Mouse (Mus musculus) heart, adult 10 weeks (tissue): ENCODE measurements around the gene Rhoj. TPM values are rescaled to one million over a fixed set of nuclear protein-coding genes. Genes with fewer than 3 reads are reported as not detected.

Experiments used
- polyA plus RNA-seq: library from polyadenylated mRNA; stranded (reverse); fragments of 350-450 nt; fragmentation: Illumina TruSeq; extraction: RNeasy Lipid Tissue Mini Kit (QIAGEN cat#74804); gene quantifications from one replicate; pipeline ENCODE4 v1.2.3, GENCODE M21; 2014; ENCODE audit warnings: low read depth, low replicate concordance

The Rhoj gene
- 37.2 TPM for polyA plus RNA-seq

GRCm38 (mm10) chr12:75307961-75308951 lies at the start of gene Rhoj:
Rhoj (plus strand) TSS chr12:75308322.

GRCm38 (mm10) chr12:75416681-75417080 lies 108.6 kb downstream of the Rhoj start, which contains the start of gene Gphb5:
Gphb5 (minus strand) TSS chr12:75416781.

Other genes with a start within 250 kb of the Rhoj start
- not detected for gene Kcnh5, start 131.0 kb upstream of the Rhoj start, polyA plus RNA-seq
- gene Gphb5, start 108.5 kb downstream of the Rhoj start, polyA plus RNA-seq = not detected